Mouse (Mus musculus) left cerebral cortex, postnatal 25 days (tissue): ENCODE measurements around the gene Col11a2. TPM values are rescaled to one million over a fixed set of nuclear protein-coding genes. Genes with fewer than 3 reads are reported as not detected.

ENCODE experiments used
- DNase-seq, 2 experiments: peaks; one replicate each; pipeline ENCODE4 v3.0.0; 2022; ENCODE audit warnings: low spot score in 2 of 2, mixed read lengths in 1 of 2
- intact Hi-C: fragments of 180-260 bp; cut with DNase I; formaldehyde crosslinking; loops from one replicate; pipeline ENCODE4 v1.15.1; 2025
- microRNA-seq, 2 experiments: library from miRNA; unstranded; fragments of <30 nt; microRNA quantifications; one replicate each; pipeline ENCODE4 v1.2.0; 2022
- total RNA-seq, 2 experiments: library from RNA; stranded (reverse); gene quantifications; 2 replicates each; pipeline ENCODE4 v1.2.3; 2021

The Col11a2 gene
- total RNA-seq, 2 experiments from 2014 or later = 14.1 to 14.6 TPM

DNA sequence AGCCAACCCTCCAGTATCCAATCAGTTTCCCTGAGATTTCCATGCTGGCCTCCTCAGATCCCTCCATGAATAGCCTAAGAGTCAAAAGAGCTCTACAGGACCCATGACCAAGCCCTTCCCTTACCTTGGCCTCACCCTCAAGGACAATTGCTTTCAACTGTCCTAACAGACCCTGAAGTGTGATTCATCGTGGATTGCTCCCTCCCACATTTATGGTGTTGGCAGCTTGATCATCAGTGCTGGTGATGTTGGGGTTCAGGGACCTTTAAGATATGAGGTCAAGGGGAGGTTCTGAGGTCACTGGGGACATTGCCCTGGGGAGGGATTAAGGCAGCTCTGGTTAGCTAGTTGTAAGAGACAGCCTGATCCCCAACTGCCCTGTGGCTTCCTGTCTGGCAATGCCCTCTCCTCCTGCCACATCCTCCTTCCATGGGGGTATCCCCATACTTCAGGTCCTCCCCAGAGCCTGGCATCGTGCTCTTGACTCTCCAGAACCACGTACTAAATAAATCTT is 57.3 kb downstream of the Col11a2 start:
- no peak for DNase-seq
- intact Hi-C loops = no loop called here

DNA sequence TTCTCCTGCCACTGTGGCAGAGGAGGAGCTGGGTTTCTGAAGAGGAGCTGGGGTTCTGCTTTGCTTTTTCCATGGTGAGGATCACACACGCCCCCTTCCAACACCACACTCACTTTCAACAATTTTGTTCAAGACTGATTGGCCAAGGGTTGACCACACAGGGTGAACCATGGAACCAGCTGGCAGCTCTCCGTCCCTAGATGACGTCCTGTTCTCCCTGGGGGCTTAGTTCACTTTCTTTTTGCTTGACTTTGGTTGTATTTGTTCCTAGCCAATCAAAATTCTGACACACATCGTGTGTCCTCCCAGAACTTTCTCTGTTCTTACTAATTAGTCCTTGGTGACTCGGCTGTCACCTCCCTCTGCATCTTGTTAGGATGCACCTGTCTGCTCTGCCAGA is 58.0 kb downstream of the Col11a2 start:
- DNase-seq = no peak
- intact Hi-C loops = no loop called here

DNA sequence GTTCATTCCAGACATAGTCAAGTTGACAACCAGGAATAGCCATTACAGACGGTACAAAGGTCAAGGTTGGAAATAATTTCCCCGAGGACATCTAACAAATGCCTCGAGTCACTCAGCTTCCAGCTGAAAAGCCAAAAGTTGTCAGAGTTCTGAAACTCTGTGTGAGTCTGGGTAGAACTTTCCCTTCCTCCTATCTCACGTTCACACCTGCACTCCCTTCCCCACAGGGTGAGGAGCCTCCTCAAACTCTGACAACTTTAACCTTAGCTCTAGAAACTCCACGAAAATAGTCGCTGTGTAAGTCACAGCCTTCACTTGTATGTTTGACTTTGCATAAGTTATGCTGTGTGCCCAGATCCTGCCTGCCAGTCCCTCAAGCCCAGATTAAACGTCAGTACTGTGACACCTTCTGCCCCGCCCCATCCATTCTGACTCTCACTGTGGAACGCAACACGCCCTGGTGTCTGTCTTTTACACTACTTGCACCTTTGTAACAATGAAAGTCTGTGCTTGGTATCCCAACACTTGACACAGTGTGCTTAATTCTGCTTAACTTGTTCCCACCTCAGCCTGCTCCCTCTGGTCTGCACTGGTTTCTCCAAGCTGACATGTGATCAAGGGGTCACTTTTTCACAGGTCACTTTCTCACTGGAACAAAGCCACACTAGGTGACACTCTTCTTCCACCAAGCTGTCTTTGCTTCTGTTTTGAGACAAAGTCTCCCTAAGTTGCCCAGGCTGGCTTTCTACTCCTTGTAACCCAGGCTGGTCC is 59.7 kb downstream of the Col11a2 start:
- no peak for DNase-seq
- intact Hi-C loops = no loop called here

DNA sequence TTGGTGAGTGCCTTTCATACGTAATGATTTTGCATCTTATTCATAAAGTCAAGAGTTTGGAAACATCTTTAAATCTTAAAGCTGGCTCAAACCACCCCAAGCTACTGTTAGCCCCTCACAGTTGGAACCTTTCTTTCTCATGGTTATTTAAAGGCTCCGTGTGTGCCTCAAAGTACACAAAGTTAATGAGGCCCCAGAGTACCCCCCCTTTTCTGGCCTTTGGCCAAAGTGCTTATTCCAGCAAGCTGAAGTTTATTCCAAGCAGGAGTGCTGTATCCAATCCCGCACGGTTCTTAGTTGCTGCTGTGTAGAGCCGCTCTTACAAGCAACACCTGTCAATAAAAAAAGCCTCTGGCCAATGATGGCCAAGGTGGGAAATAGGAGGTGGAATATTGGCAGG is 60.3 kb downstream of the Col11a2 start:
- intact Hi-C loops = no loop called here
- DNase-seq = no peak

DNA sequence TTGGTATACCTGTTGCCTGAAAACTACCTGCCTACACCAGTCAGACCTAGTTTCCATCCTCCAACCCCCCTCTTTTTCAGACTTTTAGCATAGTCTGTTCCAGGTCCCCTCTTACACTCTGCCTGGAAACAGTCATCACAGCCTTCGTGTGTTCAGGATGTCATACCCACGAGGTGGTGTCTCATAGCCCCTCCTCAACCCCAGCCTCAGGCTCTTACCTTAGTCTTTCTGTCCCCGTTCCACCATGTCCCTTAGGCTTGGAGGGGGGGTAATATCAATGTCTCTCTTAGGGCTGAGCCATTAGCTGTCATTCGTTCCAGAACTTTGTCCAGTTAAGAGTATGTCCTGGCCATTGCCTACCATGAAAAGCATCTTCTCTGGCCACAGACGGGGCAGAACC is 61.9 kb downstream of the Col11a2 start:
- no peak for DNase-seq
- intact Hi-C loops = loop anchor here (10.0 kb wide), 1 partner anchor 134 kb away; the partner anchor contains the start of gene H2-Ob

DNA sequence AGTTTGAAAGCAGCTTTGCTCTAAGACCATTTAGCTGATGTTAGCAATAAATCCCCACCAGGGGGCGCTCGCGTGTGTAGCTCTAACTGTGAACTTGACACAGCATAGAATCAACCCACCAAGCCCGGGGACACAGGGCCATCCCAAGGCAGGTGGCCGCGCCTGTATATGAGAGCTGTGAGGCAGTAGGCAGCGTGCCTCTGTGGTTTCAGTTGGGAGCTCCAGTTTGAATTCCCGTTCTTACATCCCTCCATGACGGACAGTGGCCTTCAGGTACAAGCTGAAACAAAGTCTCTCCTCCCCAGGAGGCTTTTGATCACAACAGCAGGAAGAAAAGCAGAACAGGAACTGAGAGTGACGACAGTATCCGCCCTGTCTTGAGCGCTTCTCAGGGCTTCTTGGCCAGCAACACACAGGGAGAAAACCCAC is 62.4 kb downstream of the Col11a2 start:
- intact Hi-C loops = loop anchor here (2.0 to 10.0 kb wide), 2 partner anchors 67 to 133 kb away; partner anchors contain the start of gene H2-Ob
- peak; percentile 89 to 92 for DNase-seq

DNA sequence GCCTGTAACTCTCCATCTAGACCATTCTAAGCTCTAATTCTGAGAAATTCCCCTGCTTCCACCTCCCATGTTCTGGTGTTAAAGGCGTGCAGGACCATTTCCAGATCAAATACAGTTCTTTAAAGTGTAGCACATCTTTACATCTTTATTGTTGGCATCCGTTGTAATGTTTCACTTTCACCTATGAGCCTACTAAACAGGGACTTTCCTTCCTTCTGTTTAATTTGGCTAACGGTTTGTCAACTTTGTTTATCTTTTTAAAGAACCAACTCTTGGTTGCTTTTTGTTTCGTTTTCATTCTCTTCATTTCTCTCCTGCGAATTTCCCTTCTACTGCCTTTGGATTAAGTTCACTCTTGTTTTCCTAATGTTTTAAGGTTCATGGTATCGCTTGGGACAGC is 63.6 kb downstream of the Col11a2 start:
- DNase-seq = no peak
- intact Hi-C loops = loop anchor here (2.0 to 10.0 kb wide), 2 partner anchors 66 to 132 kb away; partner anchors contain the start of gene H2-Ob

DNA sequence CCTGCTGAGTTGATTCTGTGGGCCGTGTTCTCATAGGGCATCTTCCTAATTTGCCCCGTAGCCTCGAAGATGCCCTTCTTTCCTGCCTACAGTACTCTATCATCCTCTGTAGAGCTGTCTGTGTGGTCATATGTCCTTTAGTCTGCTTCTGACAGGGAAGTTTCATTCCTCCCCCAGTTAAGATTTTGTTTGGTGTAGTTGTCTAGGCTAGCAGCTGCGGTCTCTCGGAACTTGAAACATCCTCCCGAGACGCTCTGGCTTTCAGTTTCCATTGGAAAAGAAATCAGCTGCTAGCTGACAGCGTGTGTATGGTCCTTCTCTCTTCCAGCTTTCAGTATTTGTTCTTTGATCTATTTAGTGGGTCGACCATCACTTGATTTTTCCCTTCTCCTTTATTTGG is 65.6 kb downstream of the Col11a2 start:
- DNase-seq = no peak
- intact Hi-C loops = loop anchor here (10.0 kb wide), 1 partner anchor 130 kb away; the partner anchor contains the start of gene H2-Ob

DNA sequence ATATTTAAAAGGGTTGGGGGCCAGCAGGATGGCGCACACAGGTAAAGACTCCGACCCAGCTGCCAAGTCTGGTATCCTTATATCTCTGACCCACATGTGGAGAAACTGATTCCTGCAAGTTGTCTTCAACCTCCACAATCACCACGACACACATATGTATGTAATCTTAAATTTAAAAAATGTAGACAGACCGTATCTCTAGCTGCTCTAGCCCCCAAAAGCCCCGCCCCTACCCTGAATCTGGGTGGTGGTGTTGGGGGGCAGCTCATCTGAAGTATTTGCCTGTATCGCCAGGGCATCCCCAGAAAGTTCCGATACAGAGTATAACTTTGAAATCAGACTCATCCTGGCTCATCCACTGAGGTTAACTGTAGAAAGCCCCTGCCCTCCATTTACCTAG is 67.3 kb downstream of the Col11a2 start:
- DNase-seq = no peak
- intact Hi-C loops = loop anchor here (10.0 kb wide), 1 partner anchor 128 kb away; the partner anchor contains the start of gene H2-Ob

DNA sequence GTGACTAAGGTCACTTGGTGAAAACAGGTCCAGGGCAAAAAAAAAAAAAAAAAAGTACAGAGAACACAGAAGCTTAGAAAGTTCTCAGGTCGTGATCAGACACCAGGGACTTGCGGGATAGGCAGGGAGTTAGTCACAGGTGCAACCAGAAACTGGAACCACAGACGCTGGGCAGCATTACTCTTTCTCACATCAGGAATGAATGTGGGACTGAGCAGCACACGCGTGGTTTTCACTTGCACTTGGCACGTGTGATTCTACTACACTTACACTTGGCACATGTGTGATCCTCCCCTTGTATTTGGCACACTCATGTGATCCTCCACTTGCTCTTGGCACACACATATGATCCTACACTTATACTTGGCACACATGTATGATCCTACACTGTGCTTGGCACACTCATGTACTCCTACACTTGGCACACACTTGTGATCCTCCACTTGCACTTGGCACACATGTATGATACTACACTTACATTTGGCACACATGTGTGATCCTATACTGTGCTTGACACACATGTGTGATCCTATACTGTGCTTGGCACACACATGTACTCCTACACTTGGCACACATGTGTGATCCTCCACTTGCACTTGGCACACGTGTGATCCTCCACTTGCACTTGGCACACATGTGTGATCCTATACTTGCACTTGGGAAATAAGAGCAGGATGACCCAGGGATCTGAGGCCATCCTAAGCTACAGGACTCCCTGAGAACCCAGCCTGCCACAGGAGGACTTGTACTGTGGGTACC is 68.1 kb downstream of the Col11a2 start:
- intact Hi-C loops = loop anchor here (10.0 kb wide), 1 partner anchor 128 kb away; the partner anchor contains the start of gene H2-Ob
- DNase-seq = no peak

DNA sequence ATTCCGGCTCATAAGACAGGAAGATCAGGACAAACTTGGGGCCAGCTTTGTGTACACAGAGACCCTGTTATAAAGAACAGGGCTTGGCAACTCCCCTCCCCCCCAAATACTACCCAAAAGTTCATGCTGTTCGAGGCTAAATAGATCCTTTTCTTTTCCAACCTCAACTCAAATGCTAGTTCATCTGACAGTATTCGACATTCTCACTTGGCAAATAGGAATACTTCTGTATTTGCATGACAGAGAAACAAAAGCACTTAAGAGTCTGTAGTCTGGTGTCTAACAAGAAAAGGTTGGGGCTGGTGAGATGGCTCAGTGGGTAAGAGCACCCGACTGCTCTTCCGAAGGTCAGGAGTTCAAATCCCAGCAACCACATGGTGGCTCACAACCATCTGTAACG is 69.2 kb downstream of the Col11a2 start:
- intact Hi-C loops = loop anchor here (10.0 kb wide), 1 partner anchor 126 kb away; the partner anchor contains the start of gene H2-Ob

DNA sequence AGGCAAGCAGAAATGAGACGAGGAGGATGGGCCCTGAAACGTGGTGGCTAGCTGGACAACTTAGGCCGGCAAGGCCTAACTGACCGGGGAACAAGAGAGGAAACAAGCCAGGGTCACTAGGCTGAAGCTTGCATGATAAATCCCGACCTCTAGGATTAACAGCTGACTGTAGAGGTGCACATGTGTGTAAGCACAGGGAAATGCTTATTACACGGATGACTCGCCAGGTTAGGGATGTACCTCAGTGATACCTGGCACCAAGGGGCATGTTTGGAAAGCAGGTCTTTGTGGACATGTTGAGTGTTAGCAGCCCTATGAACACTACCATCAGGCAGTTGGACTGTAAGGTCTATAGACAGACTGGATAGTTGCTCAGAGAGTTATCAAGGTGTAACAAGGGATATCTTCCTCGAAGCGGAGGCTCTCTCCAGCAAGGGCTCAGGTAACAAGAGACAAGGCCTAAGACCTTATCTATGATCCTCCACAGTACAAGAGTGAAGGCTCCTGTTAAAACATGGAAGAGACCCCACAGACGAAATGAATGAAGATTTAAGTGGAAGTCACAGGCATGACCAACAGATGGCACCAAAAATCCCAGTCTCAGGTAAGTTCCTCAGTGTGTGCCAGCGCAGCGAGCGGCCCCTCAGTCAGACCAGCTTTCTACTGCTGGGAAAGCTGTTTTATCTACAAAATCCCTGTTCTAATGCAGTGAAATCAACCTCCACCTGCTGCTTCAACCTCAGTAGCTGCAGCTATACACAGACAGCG is 70.0 kb downstream of the Col11a2 start:
- DNase-seq = peak in 1 of 2 experiments; percentile 33
- intact Hi-C loops = loop anchor here (10.0 kb wide), 1 partner anchor 126 kb away; the partner anchor contains the start of gene H2-Ob

More for the DNA sequence above, 69.2 kb downstream of the Col11a2 start:
- no peak for DNase-seq

DNA sequence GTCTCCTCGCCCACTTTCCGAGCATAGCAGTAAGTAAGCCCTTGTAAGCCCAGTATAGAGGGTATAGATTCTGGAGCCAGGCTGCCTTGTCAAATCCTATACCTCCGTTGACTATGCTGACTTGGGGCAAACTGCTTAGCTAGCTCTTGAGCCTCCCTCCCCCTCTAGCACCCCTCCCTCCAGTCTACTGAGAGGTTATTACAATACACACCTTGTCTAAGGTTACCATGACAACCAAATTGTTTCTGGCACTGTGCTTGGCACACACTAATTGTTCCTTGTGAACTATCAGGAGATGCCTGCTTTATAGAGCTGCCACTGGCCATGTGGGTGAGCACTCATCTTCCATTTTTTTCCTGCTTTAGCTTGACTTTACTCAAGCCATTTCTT is 70.6 kb downstream of the Col11a2 start:
- DNase-seq = no peak
- intact Hi-C loops = loop anchor here (10.0 kb wide), 1 partner anchor 125 kb away; the partner anchor contains the start of gene H2-Ob

DNA sequence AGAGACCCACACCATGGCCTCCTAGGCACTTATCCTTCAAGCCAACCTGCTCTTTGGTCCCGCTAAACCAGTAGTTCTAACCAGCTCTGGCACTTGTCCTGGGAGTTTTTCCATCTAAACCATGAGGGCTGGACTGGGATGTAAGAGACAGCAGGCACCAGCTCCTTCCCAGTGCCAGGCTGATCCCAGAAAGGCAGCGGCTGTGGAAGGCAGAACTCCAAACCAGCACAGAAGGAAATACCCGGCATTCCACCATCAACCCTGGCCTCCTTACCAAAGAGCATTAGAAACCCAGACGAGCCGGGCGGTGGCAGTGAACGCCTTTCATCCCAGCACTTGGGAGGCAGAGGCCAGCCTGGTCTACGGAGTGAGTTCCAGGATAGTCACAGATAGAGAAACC is 71.1 kb downstream of the Col11a2 start:
- intact Hi-C loops = no loop called here
- DNase-seq = no peak

DNA sequence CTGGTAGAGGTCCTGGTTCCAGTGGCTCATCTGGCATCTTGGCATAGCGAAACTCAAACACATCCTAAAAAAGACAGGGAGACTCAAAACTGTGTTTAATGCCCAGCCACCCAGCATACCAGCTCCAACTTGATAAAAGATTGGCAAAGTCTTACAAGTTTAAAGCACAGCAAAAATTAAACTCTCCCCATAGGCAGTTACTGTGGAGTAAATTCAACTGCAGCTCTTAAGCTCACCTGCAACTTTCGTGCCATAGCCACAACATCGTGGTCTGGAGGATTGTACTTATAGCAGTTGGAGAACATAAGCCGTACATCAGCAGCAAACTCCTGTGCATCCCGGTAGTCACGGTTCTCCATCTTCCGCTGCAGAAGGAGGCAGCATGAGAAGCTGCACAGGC is 74.9 kb downstream of the Col11a2 start:
- no peak for DNase-seq
- intact Hi-C loops = no loop called here

Small RNA genes lying within 50 kb of the gene (microRNA-seq; reads per million reads assigned to microRNA genes)
- gene Mir219a-1 (0 to 0.25 reads per million in 2 experiments), gene Mir219c (0 reads per million in 2 experiments)

Other genes starting within 250 kb of the Col11a2 start
- gene Kank3, start 228.9 kb upstream of the Col11a2 start, total RNA-seq = 10 to 100 TPM; 37.0 to 39.7 TPM
- gene Rps28, start 214.9 kb upstream of the Col11a2 start, total RNA-seq = 100 to 1,000 TPM; 675 to 677 TPM
- 100 to 1,000 TPM; 196 to 205 TPM for gene Ndufa7, start 214.9 kb upstream of the Col11a2 start, total RNA-seq
- 10 to 100 TPM; 28.1 to 28.3 TPM for gene Cd320, start 196.3 kb upstream of the Col11a2 start, total RNA-seq
- not detected for gene Gm7029, start 165.6 kb upstream of the Col11a2 start, total RNA-seq
- gene Kifc1, start 148.8 kb upstream of the Col11a2 start, total RNA-seq = 1 to 10 TPM; 3.0 to 3.4 TPM
- gene Platr17, start 134.3 kb upstream of the Col11a2 start, total RNA-seq = under 1 TPM in 1 of 2 experiments, not detected in 1; 0.57 TPM
- gene Daxx, start 130.0 kb upstream of the Col11a2 start, total RNA-seq = 10 to 100 TPM; 26.0 to 26.2 TPM
- 10 to 100 TPM; 32.7 to 37.7 TPM for gene Tapbp, start 123.5 kb upstream of the Col11a2 start, total RNA-seq
- gene Zbtb22, start 123.5 kb upstream of the Col11a2 start, total RNA-seq = 10 to 100 TPM; 28.1 to 32.1 TPM
- 10 to 100 TPM; 55.2 to 66.8 TPM for gene Rgl2, start 109.9 kb upstream of the Col11a2 start, total RNA-seq
- 100 to 1,000 TPM in 1 of 2 experiments, 10 to 100 TPM in 1; 89.7 to 104 TPM for gene Pfdn6, start 99.1 kb upstream of the Col11a2 start, total RNA-seq
- 10 to 100 TPM; 11.2 to 12.0 TPM for gene Wdr46, start 98.8 kb upstream of the Col11a2 start, total RNA-seq
- 1 to 10 TPM; 5.8 to 6.4 TPM for gene B3galt4, start 87.9 kb upstream of the Col11a2 start, total RNA-seq
- gene Vps52, start 83.6 kb upstream of the Col11a2 start, total RNA-seq = 10 to 100 TPM; 78.4 to 81.9 TPM
- gene Rps18, start 83.4 kb upstream of the Col11a2 start, total RNA-seq = 100 to 1,000 TPM; 296 to 299 TPM
- gene H2-K1, start 39.1 kb upstream of the Col11a2 start, total RNA-seq = 10 to 100 TPM; 12.3 to 15.9 TPM
- 10 to 100 TPM; 28.4 to 32.2 TPM for gene Ring1, start 14.8 kb upstream of the Col11a2 start, total RNA-seq
- gene H2-Ke6, start 11.4 kb upstream of the Col11a2 start, total RNA-seq = 10 to 100 TPM; 33.3 to 35.1 TPM
- gene Slc39a7, start 7.8 kb upstream of the Col11a2 start, total RNA-seq = 10 to 100 TPM; 96.2 to 98.6 TPM
- 10 to 100 TPM; 79.5 to 83.1 TPM for gene Rxrb, start 7.6 kb upstream of the Col11a2 start, total RNA-seq
- gene H2-Oa, start 52.9 kb downstream of the Col11a2 start, total RNA-seq = under 1 TPM in 1 of 2 experiments, not detected in 1; 0.34 TPM
- 10 to 100 TPM; 26.0 to 26.5 TPM for gene H2-DMa, start 80.1 kb downstream of the Col11a2 start, total RNA-seq
- 100 to 1,000 TPM; 178 to 192 TPM for gene Brd2, start 83.2 kb downstream of the Col11a2 start, total RNA-seq
- under 1 TPM; 0.46 to 0.92 TPM for gene H2-DMb2, start 103.9 kb downstream of the Col11a2 start, total RNA-seq
- gene H2-DMb1, start 113.6 kb downstream of the Col11a2 start, total RNA-seq = 1 to 10 TPM in 1 of 2 experiments, under 1 TPM in 1; 0.94 to 1.5 TPM
- 1 to 10 TPM; 1.5 to 1.8 TPM for gene Tap1, start 148.1 kb downstream of the Col11a2 start, total RNA-seq
- gene Psmb9, start 148.3 kb downstream of the Col11a2 start, total RNA-seq = 1 to 10 TPM in 1 of 2 experiments, under 1 TPM in 1; 0.53 to 1.4 TPM
- gene Psmb8, start 158.3 kb downstream of the Col11a2 start, total RNA-seq = 1 to 10 TPM; 2.0 to 4.1 TPM
- 1 to 10 TPM; 5.2 to 5.4 TPM for gene Tap2, start 164.1 kb downstream of the Col11a2 start, total RNA-seq
- under 1 TPM in 1 of 2 experiments, not detected in 1; 0.23 TPM for gene H2-Ob, start 199.5 kb downstream of the Col11a2 start, total RNA-seq
- 1 to 10 TPM; 1.8 to 2.7 TPM for gene H2-Ab1, start 218.3 kb downstream of the Col11a2 start, total RNA-seq
- 1 to 10 TPM; 1.9 to 2.1 TPM for gene H2-Aa, start 248.4 kb downstream of the Col11a2 start, total RNA-seq